Mouse (Mus musculus) kidney, postnatal 0 days (tissue): ENCODE results near the gene 1700034J05Rik. TPM values are rescaled to one million over a fixed set of nuclear protein-coding genes. Genes with fewer than 3 reads are reported as not detected.
A peak's percentile ranks its signal among the peaks of the same experiment; 100 is the strongest.

Source experiments
- ATAC-seq: fragments of 200-750 bp; cut with Nextera tagmentation; replicated peaks from 2 replicates; pipeline ENCODE4 v1.8.0; 2017; ENCODE audit warnings: low read depth, moderate number of reproducible peaks, moderate TSS enrichment, moderate library complexity; ENCODE audit not compliant: low FRiP score
- DNase-seq: peaks from one replicate; pipeline ENCODE4 v3.0.0-alpha.2; 2016; ENCODE audit warnings: low spot score
- H3K27ac ChIP-seq: fragments of 300-500 bp; sonication (generic); 2 replicates; pipeline ENCODE4 v1.5.1; 2014; ENCODE audit warnings: mild to moderate bottlenecking
- H3K27me3 ChIP-seq: fragments of 300-500 bp; sonication (generic); 2 replicates; pipeline ENCODE4 v1.6.1; 2014; ENCODE audit warnings: low read length, mixed read lengths; ENCODE audit not compliant: insufficient read depth
- H3K36me3 ChIP-seq: fragments of 300-500 bp; sonication (generic); 2 replicates; pipeline ENCODE4 v1.6.1; 2014; ENCODE audit warnings: low read length, mixed read lengths; ENCODE audit not compliant: insufficient read depth
- H3K4me1 ChIP-seq: fragments of 300-500 bp; sonication (generic); replicated peaks from 2 replicates; pipeline ENCODE4 v1.6.1; 2014; ENCODE audit warnings: antibody characterized with exemption, low read length, mixed read lengths; ENCODE audit not compliant: insufficient read depth
- H3K4me2 ChIP-seq: fragments of 300-500 bp; sonication (generic); 2 replicates; pipeline ENCODE4 v1.6.1; 2014; ENCODE audit warnings: mild to moderate bottlenecking, low read length, moderate library complexity, mixed read lengths
- H3K4me3 ChIP-seq: fragments of 300-500 bp; sonication (generic); replicated peaks from 2 replicates; pipeline ENCODE4 v1.5.1; 2014; ENCODE audit warnings: low read depth, low read length
- H3K9ac ChIP-seq: fragments of 300-500 bp; sonication (generic); 2 replicates; pipeline ENCODE4 v1.6.1; 2014; ENCODE audit warnings: low read depth, low read length
- H3K9me3 ChIP-seq: fragments of 300-500 bp; sonication (generic); replicated peaks from 2 replicates; pipeline ENCODE4 v1.6.1; 2016; ENCODE audit warnings: low read length, inconsistent platforms, mixed read lengths
- CTCF ChIP-seq: IDR thresholded peaks from 2 replicates; pipeline ENCODE4 v1.5.1; 2016; ENCODE audit warnings: antibody characterized with exemption, low read depth, mild to moderate bottlenecking, moderate library complexity
- WGBS: fragments of 180-500 bp; shearing (Covaris S2); extraction: QIAGEN DNeasy Blood & Tissue Kit; methylation state at CpG from one replicate; pipeline ENCODE4 v1.1.7; 2014; 5-methylcytosine and 5-hydroxymethylcytosine counted together
- polyA plus RNA-seq: library from polyadenylated mRNA; unstranded; fragments of >200 nt; fragmentation: Nextera tagmentation; extraction: Ambion mirVana; gene quantifications from 2 replicates; pipeline ENCODE4 v1.2.1, GENCODE M21; 2015

1700034J05Rik gene
- polyA plus RNA-seq, 1 experiment from 2014 or later, result 0.09 TPM

- Histone ChIP-seq H3K4me1 (0 out of 2 replicates have a peak, but pooled peaks cover 6% of the 10 kb centered on the region), H3K9ac (no peak overlapping the region), H3K9me3 (no peaks in the 10 kb centered on the region), H3K4me3 (no peak overlapping the region), H3K4me2 (no peak overlapping the region), H3K27me3 (no peaks in the 10 kb centered on the region), H3K36me3 (no peaks in the 10 kb centered on the region), H3K27ac (no peak overlapping the region)
- DNase-seq (no peak), ATAC-seq (no peak)
- no peak for TF ChIP-seq CTCF
- 80% methylated on average over 6 of the region's 6 CpGs for WGBS
Observed at GRCm38 (mm10) chr6:146967836-146968235, 13.6 kb upstream of the 1700034J05Rik start.

- no peaks in the 10 kb centered on the region for H3K9me3 ChIP-seq
- no peak for DNase-seq
- H3K4me3 ChIP-seq, result no peak overlapping the region
- no peak overlapping the region for H3K27ac ChIP-seq
- no peak overlapping the region for H3K4me2 ChIP-seq
- TF ChIP-seq CTCF, result no peak
- H3K4me1 ChIP-seq, result 0 out of 2 replicates have a peak, but pooled peaks cover 6% of the 10 kb centered on the region
- no peaks in the 10 kb centered on the region for H3K27me3 ChIP-seq
- WGBS, result 66% methylated on average over 12 of the region's 12 CpGs
- ATAC-seq, result no peak
- H3K9ac ChIP-seq, result no peak overlapping the region
- no peaks in the 10 kb centered on the region for H3K36me3 ChIP-seq
Observed at GRCm38 (mm10) chr6:146966446-146967019, 12.3 kb upstream of the 1700034J05Rik start.

DNA sequence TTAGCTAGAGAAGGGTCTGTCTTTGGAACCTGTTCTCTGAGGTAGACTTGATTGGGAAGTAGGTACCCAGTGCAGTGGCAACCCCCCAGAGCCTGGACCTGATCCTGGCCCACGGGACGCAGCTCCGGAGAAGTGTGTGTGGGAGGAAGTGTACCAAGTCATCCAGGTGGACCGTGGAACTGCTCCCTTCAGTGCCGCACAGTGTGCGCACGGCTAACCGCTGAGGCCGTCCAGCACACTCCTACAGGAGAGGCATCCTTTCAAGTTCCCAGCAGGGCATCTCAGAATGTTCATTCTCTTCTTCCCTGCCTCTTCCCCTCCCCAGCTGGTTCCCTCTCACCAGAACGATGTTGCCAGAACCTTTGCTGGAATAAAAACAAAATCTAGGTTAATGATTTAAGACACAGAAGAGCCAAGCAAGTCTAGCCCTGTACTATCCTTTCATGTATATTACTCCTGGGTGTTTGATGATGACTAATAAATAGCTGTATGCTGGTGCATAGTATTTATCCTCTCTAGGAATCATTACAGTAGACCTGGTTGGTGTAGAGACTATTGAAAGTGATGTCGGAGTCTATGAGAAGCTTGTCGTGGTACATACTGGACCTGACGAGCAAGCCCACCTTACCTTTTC is 11.0 kb upstream of the 1700034J05Rik start:
- no peak overlapping the region for H3K4me2 ChIP-seq
- H3K9me3 ChIP-seq, result no peaks in the 10 kb centered on the region
- no peaks in the 10 kb centered on the region for H3K27me3 ChIP-seq
- ATAC-seq (0 out of 2 replicates have a peak, but pooled peaks have one; percentile 52), DNase-seq (no peak)
- no peak for TF ChIP-seq CTCF
- WGBS, result 78% methylated on average over 13 of the region's 13 CpGs
- H3K36me3 ChIP-seq, result no peaks in the 10 kb centered on the region
- H3K4me1 ChIP-seq, result peaks cover 13% of the 10 kb centered on the region; the same call in 1 of the 2 replicates
- no peak overlapping the region for H3K9ac ChIP-seq
- no peak overlapping the region for H3K4me3 ChIP-seq
- no peak overlapping the region for H3K27ac ChIP-seq

GRCm38 (mm10) chr6:146963396-146964150 is 9.4 kb upstream of the 1700034J05Rik start:
- no peak for DNase-seq
- Histone ChIP-seq H3K4me2 (no peak overlapping the region), H3K4me1 (peaks cover 18% of the 10 kb centered on the region; the same call in 1 of the 2 replicates), H3K27me3 (no peaks in the 10 kb centered on the region), H3K9me3 (no peaks in the 10 kb centered on the region), H3K36me3 (no peaks in the 10 kb centered on the region), H3K4me3 (no peak overlapping the region), H3K9ac (no peak overlapping the region), H3K27ac (no peak overlapping the region)
- no peak for TF ChIP-seq CTCF
- no peak for ATAC-seq
- 69% methylated on average over 6 of the region's 6 CpGs for WGBS

GRCm38 (mm10) chr6:146961832-146962481 is 7.7 kb upstream of the 1700034J05Rik start:
- DNase-seq, result peak; percentile 53
- Histone ChIP-seq H3K4me3 (no peak overlapping the region), H3K9me3 (no peaks in the 10 kb centered on the region), H3K4me1 (peaks cover 18% of the 10 kb centered on the region; the same call in 1 of the 2 replicates), H3K27ac (no peak overlapping the region), H3K9ac (no peak overlapping the region), H3K4me2 (no peak overlapping the region), H3K36me3 (no peaks in the 10 kb centered on the region), H3K27me3 (no peaks in the 10 kb centered on the region)
- no peak for ATAC-seq
- TF ChIP-seq CTCF, result peak; percentile 63
- 58% methylated on average over 6 of the region's 6 CpGs for WGBS

DNA sequence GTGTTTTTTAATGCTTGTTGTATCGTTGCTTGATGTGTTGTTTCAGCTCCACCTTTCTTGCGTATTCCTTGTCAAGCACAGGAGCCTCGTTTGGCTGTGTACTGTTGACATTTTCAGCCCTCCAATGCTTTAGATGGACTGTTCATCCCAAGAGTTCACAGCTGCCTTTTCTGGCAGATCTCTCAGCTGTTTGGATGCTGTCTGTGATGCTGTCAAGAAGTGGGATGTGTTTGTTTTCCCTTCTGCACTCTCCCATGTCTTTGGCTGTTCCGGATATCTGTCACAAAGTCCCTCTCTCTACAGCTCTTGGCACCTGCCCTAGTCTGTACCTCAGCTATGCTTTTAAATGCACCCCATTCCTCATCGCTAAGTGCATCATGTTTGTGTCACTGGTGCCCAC is 6.7 kb upstream of the 1700034J05Rik start:
- H3K9me3 ChIP-seq, result no peaks in the 10 kb centered on the region
- no peaks in the 10 kb centered on the region for H3K27me3 ChIP-seq
- H3K9ac ChIP-seq, result no peak overlapping the region
- H3K36me3 ChIP-seq, result no peaks in the 10 kb centered on the region
- peaks cover 13% of the 10 kb centered on the region; the same call in 1 of the 2 replicates for H3K4me1 ChIP-seq
- H3K27ac ChIP-seq, result no peak overlapping the region
- DNase-seq (no peak), ATAC-seq (no peak)
- TF ChIP-seq CTCF, result no peak
- H3K4me3 ChIP-seq, result no peak overlapping the region
- 69% methylated on average over 5 of the region's 5 CpGs for WGBS
- no peak overlapping the region for H3K4me2 ChIP-seq
